Mouse (Mus musculus): Measurements from ENCODE around the gene Adarb2.

Adarb2 gene

GRCm38 (mm10) chr13:8785185-8785584, 582.5 kb downstream of the Adarb2 start:
- peak in 1 of 2 experiments; percentile 6 for DNase-seq (ENCODE audit: low spot score in 2 of 2)

GRCm38 (mm10) chr13:8793217-8793616, 590.6 kb downstream of the Adarb2 start:
- DNase-seq (ENCODE audit: low spot score in 2 of 2): no peak

DNA sequence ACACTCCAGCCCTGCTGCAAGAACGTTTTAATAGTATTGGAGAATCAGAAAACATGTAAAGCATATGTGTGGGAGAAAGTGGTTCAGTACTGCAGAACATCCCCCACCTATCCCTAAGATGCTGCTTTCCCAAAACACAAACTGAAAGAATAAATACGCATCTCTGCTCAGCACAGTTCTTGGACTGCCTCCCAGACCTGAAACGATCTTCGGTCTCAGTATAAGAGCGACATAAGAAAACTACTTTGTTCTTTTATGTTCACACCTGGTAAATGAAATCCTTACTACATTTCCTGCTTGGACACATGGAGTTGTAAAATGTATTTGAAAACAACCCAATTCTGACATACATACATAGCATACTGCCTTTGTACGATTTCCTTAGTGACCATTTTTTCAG, 597.9 kb downstream of the Adarb2 start:
- no peak for DNase-seq (ENCODE audit: low spot score in 2 of 2)

DNA sequence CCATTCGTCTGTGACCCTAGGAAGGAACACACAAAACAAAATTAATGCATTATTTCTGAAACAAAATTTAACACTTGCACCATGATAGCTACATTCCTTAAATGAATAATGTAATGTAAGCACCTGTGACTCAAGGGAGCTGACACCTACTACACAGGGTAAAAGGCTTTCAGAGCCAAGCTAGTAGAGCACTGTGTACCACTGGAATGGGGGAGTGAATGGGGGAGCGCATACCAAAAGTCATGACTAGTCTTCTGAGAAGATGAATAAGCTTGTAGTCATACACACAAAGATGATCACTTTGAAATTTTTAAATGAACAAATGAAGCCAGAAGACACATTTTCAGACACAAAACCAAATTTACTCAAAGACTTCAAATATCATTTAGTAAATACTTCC, 603.3 kb downstream of the Adarb2 start:
- no peak for DNase-seq (ENCODE audit: low spot score in 2 of 2)
